Mouse (Mus musculus) cerebellum, adult 2 months (tissue): Measurements from ENCODE around the gene Abi3.

ENCODE experiments used
- CTCF ChIP-seq: fragments of 200-500 bp; IDR thresholded peaks from 2 replicates; pipeline ENCODE4 v1.5.1; 2011; ENCODE audit warnings: low read depth, mild to moderate bottlenecking, control low read depth, low read length, moderate library complexity, borderline replicate concordance; ENCODE audit not compliant: insufficient read depth
- POLR2A ChIP-seq: fragments of 200-500 bp; IDR thresholded peaks from 2 replicates; pipeline ENCODE4 v1.6.1; 2011; ENCODE audit warnings: low read length, control low read depth, borderline replicate concordance; ENCODE audit not compliant: insufficient read depth

DNA sequence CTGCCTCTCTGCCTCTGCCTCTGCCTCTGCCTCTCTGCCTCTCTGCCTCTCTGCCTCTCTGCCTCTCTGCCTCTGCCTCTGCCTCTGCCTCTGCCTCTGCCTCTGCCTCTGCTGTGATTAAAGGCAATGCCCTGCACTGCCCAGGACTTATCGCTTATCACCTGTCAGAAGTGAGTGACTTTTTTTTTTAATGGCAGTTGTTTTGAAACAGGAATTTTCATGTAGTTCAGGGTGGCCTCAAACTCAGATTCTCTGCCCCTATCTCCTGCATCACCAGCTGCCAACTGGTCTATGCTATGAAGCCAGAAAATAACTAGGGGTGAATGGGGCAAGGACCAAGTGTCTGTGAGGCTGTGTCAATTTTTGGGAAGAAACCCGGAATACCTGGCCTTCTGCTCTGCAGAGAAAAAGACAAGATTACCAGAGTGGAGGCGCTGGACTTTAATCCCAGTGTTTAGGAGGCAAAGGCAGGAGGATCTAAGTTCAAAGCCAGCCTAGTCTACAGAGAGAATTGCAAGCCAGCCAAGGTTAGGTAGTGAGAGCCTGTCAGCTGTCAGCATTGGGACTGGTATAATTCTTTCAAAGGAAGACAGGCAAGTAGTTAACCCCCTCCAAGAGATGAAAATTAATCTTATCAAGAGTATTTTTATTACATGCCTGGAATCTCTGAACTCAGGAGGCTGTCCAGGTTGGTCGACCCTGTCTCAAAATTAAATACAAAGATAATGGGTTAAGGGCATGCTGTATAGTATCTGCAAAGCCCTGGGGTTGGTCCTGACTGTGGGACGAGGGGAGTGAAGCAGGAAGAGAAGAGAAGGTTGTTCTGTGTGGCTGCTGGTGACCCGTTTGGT, 15.7 kb downstream of the Abi3 start:
- TF ChIP-seq CTCF (no peak), POLR2A (no peak)
